Mouse (Mus musculus): ENCODE results near the gene Bcl9.

The Bcl9 gene

DNA sequence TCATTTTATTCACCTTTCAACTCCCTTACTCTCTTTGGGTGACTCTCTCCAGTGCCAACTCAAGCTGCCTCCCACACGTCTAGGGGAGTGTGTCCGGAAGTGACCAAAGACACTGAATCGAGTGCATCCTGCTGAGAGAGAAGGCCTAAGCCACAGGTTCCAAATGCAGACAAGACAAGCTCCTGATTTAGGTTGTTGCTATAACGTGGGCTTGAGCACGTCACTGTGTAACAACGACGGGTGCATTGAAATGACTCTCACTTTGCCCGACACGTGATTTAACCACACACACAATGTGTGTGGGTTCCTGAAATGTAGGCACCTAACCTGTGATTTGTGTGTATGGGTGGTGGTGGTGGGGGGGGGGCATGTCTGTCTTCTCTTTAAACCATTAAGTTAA is 3.4 kb downstream of the Bcl9 start:
- DNase-seq: no peak

DNA sequence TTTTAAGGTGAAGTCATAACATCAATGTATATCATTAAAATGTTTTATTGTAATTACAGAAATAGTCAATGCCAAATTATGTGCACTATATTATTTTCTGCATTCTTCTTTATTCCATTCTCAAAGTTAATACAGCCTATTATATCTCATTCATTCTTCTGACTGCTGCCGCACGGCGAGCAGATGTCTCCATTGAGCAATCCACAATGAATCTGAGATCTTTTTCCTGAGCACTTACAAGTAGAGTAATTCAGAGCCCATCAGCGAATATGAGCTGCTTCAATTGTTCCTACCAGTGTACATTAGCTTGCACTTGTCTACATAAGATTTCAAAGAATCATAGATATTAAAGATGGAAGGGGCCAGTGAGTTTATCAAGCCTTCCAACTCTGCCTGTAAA is 12.8 kb downstream of the Bcl9 start:
- no peak for DNase-seq

DNA sequence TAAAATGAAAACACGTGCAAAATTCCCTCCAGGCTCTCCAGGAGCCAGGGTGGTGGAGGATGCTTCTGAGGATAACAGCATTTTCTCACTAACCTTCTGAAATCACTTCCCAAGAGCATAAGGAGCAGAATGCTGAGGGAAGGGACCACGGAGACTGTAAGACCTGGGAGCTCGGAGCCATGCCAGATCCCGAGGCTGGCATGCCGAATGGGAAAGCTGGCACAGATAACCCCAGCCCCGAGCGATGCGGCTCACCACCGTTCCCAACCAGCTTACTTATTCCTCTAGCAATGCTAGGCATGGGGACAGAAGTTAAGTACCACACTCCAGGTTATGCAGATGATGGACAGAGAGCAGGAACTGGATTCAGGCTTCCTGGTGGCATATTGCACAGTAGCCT is 13.7 kb downstream of the Bcl9 start:
- peak; percentile 80 for DNase-seq

DNA sequence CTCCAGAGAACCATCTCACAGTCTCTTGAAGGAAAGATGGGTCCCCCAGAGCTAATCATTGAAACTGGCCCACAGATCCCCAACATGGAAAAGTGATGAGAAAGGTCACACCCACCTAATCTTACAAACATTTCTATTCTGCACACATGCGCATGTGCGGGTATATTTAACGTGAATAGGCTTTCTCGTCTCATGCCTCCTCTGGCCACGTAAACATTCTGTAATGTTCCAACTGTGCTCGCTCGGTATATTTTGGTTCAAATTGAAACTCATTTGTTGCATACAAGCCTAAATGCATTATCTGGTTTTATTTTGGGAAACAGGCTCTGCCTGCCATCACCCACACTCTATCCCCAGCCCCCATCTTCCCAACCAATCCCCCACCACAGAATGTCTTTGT is 16.3 kb downstream of the Bcl9 start:
- no peak for DNase-seq

DNA sequence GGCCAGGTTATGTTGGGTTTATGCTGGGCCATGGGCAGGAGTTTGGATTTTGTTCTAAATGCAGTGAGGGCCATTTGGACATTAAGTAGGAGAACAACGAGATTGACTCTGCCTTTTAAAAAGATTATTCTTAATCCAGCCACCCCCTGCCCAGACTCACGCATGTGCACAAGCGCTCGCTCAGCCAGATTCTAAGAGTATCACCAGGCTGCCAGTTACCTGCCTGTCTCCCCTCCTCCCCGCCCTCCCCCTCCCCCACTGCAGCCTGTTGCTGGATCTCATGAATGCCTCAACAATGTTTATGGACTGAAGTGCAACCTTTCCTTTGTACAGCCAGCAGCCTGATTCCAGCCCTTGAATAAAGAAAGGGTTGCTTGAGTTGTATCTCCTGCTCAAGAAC is 22.0 kb downstream of the Bcl9 start:
- no peak for DNase-seq

DNA sequence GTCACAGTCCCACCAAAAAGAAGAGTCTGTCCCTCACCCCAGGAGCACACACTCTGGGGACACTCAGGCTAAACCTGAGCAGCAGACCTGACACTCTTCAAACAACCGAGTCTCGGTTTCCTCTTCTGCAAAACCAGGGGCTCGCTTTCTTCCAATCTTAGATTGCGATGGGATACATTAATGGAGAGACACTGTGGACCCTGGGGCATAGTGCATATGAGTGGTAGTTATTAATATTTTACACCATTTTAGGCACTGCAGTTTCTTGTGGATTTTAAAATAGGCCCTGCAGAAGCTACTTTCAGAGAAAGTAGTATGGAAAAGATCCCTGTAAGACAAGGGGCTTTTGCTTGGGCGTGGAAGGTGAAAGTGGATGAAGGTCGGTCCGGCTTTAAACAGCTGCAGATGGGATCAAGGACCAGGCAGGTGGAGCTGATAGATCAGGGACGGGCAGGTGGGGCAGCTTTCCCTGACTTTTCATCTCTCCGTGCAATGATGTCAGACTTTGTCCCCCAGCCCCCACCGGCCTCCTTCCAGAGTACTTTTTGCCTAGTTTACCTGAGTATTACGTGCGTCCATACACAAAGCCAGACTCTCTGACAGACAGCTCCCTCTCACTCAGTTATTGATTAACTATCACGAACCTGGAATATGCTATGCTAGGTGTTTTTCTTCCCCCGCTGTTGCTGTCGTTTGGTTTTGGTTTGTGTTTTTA is 23.0 kb downstream of the Bcl9 start:
- no peak for DNase-seq

DNA sequence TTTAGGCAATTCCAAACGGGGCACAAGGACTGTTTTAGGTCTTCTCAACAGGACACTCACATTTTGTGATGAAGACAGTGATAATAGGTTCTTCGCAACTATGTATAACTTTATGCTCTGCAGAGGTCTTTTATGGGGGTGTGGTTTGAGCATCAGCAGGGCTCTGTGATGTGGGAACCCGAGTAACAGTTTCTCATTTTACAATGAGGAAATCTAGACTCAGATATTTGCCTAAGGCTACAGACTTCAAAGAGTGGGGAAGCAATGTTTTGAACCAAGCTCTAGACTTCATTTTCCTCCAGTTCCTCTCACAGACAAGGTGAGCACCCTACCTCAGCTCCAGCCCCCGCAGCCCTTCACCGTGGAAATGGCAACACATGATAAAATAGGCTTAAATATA is 23.8 kb downstream of the Bcl9 start:
- DNase-seq: no peak

DNA sequence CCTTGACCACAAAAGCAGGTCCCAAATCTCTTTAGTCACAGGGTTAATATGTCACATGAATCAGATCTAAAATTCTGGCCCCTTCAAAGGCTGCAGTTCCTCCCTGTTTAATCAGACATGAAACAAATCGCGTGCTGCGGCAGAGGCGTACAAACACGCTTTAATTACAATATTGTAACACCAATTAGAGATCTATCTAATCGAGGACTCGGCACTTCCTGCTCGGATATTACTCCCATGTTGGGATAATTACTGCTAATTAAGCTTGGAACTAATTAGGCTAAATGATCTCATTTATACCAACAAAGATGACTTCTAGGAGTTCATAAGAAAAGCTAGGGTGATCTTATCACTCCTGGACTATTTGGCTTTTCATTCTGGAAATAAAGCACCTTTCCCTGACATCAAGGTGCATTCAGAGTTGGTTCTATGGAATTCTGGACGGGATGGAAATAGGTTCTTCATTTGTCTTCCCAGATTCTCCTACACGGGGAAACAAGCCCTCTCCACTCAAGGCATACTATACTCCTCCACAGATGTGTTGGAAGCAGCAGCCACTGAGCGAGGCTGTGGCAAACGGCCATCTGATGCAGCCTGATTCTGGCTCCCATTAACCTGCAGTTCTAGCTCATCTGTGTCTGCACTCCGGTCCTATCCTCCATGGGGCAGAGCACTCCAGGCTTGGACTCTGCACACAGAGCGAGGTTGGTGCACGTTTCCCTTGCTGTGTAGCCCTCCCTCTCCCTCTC is 31.9 kb downstream of the Bcl9 start:
- no peak for DNase-seq

DNA sequence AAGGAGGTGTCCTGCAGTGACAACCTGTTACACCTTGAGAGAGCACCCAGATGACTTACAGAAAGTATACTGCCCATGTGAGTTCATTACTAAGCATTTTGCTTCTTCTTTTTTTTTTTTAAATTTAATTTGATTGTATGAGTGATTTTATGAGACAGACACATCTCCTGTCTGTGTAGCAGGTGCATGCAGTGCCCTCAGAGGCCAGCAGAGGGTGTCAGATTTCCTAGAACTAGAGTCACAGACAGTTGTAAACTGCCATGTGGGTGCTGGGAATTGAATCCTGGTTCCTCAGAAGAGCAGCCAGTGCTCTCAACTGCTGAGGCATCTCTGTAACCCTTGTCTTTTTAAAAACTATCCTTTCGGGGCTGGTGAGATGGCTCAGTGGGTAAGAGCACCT is 35.5 kb downstream of the Bcl9 start:
- no peak for DNase-seq

DNA sequence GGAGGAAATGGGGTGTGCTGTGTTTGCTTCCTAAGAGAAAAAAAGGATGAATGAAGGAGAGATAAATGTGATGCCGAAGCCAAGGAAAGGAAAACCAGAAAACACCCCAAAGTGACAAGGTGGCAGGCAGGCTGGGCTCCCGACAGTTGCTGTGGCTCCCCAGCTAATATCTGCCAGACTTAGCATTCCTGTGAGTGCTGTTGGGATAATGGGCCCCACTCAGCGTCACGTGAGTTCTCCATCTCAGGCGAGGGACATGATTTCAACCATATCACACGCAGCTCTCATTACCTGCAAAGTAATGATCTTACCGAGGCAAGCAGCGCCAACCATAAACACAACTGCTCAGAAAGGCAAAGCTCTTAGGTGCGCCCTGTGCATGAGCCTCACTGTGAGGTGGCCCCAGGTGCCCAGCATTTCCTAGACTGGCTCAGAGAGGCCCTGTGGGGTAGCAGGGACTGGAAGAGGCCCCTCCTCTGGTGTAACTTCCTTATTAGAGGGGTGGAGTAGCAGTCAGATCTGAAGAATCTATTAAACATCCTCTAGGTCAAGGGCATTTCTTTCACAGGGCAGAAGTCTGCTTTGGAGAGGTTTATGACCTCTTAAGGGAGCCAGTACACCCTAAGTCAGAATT is 41.9 kb downstream of the Bcl9 start:
- DNase-seq: no peak

DNA sequence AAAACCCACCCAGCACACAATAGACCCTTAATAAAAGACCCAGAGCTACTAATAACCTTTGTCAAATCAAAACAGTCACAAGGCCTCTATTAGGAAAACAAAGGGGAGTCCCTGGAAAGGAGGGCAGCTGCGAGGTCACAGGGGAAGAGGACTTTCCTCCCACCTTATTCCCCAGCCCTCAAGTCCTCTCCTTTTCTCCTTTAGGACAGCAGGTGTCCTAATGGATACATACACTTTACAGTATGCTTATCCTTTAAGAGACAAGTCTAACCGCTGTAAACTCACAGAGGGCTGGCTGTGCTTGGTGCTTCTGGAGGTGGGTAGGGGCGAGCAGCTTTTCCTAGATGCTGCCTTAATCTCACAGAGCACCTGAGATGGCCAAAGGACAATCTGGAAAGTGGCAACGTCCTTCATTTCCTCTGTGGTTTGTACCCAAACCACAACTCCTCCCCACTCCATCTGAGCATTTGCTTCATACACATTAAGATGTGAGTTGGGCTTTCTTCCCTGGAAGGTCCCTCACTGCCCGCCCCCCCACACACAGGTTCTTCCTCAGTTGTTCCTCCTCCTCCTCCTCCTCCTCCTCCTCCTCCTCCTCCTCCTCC is 42.8 kb downstream of the Bcl9 start:
- no peak for DNase-seq

DNA sequence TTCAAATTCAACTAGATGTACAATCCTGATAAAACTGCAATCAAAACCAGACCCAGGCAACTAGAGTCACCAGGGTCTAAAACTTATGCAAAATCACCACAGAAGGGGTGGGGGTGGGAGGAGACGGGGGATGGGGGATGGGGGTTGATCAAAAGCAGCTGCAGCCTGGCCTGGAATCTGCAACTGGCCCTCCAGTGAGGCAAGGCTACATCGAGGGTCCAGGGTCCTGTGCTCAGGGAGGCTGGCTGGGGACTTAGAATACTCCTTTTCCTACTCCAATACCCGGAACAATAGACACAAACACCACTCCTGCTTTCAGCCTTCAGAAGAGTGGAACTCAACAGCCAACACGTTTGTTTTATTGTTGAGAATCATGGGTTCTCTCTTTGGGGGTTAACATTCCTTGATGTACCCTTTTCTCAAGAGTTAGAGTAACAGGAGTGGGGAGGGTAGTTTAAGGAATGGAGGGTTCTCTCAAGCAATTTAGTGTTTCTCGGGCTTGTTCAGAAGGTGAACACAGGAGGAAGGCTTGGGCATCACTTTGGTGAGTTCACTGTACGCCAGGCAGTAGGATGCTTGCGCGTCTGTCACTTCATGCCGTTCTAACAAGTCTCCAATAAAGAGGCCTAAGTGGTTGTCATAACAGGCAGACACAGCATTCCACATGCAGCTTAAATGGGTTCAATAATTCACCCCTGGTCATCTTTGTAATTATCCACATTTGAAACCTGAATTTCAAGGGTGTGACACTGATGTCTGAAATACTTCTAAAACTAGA is 43.7 kb downstream of the Bcl9 start:
- no peak for DNase-seq

DNA sequence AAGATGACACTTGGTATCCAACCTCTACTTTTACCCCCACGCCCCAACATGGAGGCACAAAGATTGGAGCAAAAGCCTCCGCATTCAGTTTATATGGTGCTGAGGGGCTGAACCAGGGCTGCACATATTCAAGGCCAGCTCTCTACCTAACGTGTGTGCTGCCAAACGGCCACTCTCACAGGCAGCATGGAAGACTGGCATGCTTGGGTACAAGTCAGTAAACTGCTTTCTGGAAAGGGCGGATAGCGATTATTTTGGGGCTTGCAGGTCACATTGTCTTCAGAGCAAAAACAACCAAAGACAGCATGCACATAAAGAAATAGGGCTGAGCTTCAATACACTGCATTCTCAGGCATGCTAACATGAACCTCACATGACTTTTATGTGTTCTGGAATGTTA is 44.8 kb downstream of the Bcl9 start:
- no peak for DNase-seq

DNA sequence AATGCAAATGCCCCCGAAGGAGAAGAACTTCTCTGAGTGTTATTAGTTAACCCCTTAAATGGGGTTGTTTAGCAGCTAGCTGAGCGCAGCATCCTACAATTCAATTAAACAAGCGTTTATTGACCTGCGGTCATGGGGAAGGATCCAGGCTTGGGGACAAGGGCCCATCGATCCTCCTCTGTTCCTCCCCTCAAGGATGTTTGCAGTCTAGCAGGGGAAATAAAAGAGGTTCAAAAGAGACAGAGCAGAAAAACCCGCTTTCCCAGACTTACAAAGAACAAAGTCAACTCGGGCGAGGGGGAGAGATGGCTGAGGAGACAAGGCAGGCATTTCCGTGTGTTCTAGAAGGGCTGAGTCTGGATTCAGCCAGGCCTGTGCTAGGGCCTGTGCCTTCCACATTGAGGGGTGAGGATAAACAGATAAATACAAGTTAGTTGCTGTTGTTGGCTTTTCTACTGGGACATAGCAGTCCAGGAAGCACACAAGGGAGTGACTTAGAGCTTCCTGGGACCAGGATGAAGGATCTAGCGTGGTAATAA is 55.0 kb downstream of the Bcl9 start:
- no peak for DNase-seq

DNA sequence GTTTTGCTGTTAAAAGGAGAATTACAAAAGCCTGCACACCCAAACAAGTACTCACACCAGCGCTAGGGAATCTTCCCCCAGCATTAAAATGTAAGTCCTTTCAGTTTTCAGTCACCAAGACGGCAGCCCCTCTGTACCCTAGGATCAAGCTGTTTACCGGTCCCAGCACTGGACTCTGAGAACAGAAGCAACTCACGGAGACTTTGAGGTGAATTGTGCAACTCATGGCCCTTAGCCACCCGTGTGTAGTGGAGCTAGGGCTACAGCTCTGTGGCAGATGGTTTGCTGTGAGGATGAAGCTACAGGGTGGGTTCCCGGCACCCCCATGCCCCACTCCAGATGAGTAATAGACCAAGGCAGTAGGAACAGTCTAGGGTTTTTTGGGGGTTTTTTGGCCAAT is 55.9 kb downstream of the Bcl9 start:
- DNase-seq: no peak

DNA sequence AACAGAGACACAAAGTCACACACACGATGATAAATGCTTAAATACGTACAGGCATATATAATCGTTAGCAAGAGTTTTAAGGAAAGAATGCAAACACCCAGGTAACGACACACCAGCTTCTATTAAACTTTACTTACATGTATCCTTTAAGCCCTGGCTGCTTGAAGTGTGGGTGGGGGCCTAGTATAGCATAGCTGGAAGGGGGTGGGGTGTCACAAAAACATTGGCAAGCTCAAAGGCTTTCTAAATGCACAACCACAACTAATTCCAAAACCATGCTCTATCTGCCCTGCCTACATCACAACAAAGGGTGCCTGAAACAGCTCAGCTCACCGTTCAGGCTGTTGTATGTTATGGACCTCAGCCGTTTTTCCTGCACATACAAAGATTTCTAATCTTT is 57.9 kb downstream of the Bcl9 start:
- DNase-seq: no peak

DNA sequence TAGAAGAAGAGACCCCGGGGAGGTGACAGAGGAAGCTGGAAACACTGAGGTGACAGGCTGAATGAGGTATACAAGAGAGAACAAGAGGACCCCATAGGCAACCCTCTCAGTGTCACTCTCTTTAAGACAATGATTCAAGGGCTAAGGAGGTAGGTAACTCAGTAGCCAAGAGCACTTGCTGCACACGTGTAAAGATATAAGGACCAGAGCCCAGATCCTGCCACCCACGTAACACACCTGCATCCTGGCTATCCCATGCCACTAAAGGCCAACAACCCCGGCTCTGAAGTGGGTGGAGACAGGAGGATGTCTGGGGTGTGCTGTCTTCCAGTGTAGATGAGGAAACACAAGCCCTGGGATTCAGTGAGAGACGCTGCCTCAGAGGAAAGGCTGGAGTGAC is 58.4 kb downstream of the Bcl9 start:
- no peak for DNase-seq

DNA sequence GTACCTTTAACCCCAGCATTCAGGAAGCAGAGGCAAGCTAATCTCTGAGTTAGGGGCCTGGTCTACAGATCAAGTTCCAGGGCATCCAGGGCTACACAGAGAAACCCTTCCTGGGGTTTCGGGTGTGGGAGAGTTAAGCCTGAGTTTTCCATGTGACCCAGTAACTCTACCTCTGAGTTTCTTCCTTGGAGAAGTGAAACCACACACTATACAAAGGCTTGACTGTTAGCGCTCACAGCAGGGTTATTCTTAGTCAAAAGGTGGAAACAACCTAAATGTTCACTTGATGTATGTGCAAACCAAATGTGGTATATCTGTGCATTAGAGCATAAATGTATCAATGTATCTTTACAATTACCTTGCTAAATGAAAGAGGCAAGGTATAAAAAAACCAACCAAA is 59.2 kb downstream of the Bcl9 start:
- DNase-seq: no peak

DNA sequence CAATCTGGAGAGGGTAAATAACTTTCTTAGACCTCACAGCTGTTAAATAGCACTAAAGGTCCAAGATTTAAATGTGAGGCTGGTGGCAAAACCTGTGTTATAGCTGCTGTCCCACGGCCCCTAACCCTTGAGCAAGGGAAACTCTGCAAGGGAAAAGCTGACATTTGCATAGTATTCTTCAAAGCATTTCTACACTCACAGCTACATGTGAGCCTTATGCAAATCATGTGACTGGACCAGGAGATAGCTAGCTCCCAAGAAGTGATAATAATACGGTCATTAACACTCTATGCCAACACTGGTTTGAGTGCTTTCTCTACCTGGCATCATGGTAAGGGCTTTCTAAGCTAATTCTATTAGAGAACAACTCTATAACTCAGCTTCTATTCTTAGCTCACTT is 60.3 kb downstream of the Bcl9 start:
- no peak for DNase-seq

DNA sequence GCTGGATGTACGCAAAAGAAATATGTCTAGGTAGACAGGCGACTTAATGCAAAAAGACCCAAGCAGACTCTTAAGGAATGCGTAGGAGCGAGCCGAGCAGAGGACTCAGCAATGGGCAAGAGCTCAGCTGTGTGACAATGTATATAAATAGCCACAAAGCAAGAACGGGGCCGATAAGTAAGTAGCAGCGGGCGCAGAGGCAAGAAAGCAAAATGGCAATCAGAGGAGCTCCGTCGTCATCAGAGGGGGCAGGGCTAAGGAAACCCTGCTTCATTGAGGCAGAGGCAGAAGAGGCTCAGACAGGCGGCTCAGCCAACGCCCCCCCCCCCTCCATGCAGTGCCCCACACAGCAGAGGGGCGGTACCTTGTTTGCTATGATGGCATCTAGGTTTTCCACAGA is 62.9 kb downstream of the Bcl9 start:
- DNase-seq: no peak

DNA sequence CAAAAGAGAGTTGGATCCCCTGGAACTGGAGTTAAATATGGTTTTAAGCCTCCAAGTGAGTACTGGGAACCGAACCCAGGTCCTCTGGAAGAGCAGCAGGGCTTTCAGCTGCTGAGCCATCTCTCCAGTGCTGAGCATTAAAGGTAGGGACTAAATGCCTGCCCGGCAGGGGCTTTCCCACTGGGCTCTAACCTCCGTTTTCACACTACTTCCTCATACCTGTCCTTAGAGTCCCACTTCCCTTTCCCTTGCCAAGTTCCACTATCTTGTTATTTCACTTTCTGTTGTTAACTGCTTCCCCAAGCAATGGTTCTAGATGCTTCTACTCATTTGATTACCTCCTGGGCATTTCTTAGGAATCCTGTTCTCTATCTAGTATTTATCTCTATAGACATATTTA is 65.4 kb downstream of the Bcl9 start:
- DNase-seq: no peak

DNA sequence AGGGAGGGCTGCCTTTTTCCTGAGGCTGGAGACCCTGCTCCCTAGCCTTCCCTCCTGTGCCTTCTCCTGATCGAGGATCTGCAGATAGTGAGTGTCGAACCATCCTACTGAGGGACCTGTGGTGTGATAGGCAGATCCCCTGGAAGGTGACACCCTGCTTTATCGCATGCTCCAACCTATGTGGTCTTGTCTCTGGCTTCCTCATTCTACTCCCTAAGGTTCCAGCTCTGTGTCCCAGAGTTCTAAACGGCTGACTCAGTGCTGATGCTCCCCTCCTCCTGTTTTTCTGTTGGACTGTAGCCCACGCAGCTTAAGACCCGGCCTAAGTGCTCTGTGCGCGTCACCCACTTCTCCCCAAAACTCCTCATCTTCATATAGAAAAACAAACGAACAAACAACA is 65.9 kb downstream of the Bcl9 start:
- DNase-seq: no peak
